Mouse (Mus musculus) midbrain, embryonic 16.5 days (tissue): ENCODE results near the gene Vwa5b1. TPM values are rescaled to one million over a fixed set of nuclear protein-coding genes. Genes with fewer than 3 reads are reported as not detected.

Experiments
- ATAC-seq: fragments of 200-750 bp; cut with Nextera tagmentation; 2 replicates; pipeline ENCODE4 v1.8.0; 2017; ENCODE audit warnings: moderate TSS enrichment
- H3K27ac ChIP-seq: fragments of 300-500 bp; sonication (generic); 2 replicates; pipeline ENCODE4 v1.5.1; 2014; ENCODE audit warnings: mild to moderate bottlenecking, low read length, mixed read lengths
- H3K27me3 ChIP-seq: fragments of 300-500 bp; sonication (generic); 2 replicates; pipeline ENCODE4 v1.6.1; 2014; ENCODE audit warnings: low read depth, low read length, mixed read lengths; ENCODE audit not compliant: control insufficient read depth, insufficient read depth
- H3K36me3 ChIP-seq: fragments of 300-500 bp; sonication (generic); 2 replicates; pipeline ENCODE4 v1.6.1; 2014; ENCODE audit warnings: mild to moderate bottlenecking, low read length, moderate library complexity, mixed read lengths; ENCODE audit not compliant: control insufficient read depth, insufficient read depth
- H3K4me1 ChIP-seq: fragments of 300-500 bp; sonication (generic); 2 replicates; pipeline ENCODE4 v1.6.1; 2014; ENCODE audit warnings: mild to moderate bottlenecking, low read length, mixed read lengths; ENCODE audit not compliant: control insufficient read depth, insufficient read depth
- H3K4me2 ChIP-seq: fragments of 300-500 bp; sonication (generic); 2 replicates; pipeline ENCODE4 v1.6.1; 2014; ENCODE audit warnings: mild to moderate bottlenecking, low read length, mixed read lengths
- H3K4me3 ChIP-seq: fragments of 300-500 bp; sonication (generic); 2 replicates; pipeline ENCODE4 v1.5.1; 2014; ENCODE audit warnings: low read depth, mild to moderate bottlenecking, low read length, moderate library complexity, mixed read lengths
- H3K9ac ChIP-seq: fragments of 300-500 bp; sonication (generic); 2 replicates; pipeline ENCODE4 v1.6.1; 2014; ENCODE audit warnings: low read depth, low read length, mixed read lengths
- H3K9me3 ChIP-seq: fragments of 300-500 bp; sonication (generic); replicated peaks from 2 replicates; pipeline ENCODE4 v1.6.1; 2014; ENCODE audit warnings: mild to moderate bottlenecking, low read length, mixed read lengths; ENCODE audit not compliant: control insufficient read depth, poor library complexity, severe bottlenecking
- WGBS: fragments of 180-500 bp; shearing (Covaris S2); extraction: QIAGEN DNeasy Blood & Tissue Kit; methylation state at CpG from one replicate; pipeline ENCODE4 v1.1.7; 2014; 5-methylcytosine and 5-hydroxymethylcytosine counted together
- polyA plus RNA-seq: library from polyadenylated mRNA; unstranded; fragments of >200 nt; fragmentation: Nextera tagmentation; extraction: Ambion mirVana; gene quantifications from 2 replicates; pipeline ENCODE4 v1.2.1, GENCODE M21; 2015

Gene Vwa5b1
- polyA plus RNA-seq, 1 experiment from 2014 or later: 2.8 TPM

- Histone ChIP-seq H3K27ac (no peak overlapping the region), H3K9ac (no peak overlapping the region), H3K27me3 (no peaks in the 10 kb centered on the region), H3K36me3 (no peaks in the 10 kb centered on the region), H3K4me1 (no peaks in the 10 kb centered on the region), H3K4me3 (no peak overlapping the region), H3K9me3 (no peaks in the 10 kb centered on the region), H3K4me2 (no peak overlapping the region)
- peak; percentile 89 for ATAC-seq
- WGBS: 6% methylated on average over 7 of the region's 8 CpGs
Observed at GRCm38 (mm10) chr4:138561986-138562385, 73.7 kb downstream of the Vwa5b1 start.

DNA sequence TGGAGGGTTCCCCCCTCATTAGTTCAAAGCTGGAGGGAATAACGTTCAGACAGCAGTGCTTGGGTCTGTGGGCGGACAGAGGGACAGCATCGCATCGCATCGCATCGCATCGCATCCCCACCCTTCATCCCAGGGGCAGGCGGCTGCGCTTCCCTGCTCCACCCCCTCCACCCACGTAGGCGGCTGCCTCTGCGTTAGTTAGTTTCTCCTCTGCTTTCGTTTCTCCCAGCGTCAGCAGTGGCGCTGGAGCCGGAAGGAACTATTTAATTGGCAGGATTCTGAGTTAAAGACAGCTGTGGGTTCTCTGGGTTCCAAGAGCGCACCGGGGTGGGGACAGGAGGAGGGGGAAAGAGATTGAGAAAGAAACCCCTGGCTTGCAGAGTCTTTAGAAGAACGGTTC is 80.2 kb downstream of the Vwa5b1 start:
- 1% methylated on average over 19 of the region's 19 CpGs for WGBS
- H3K4me3 ChIP-seq: peak overlapping the region; percentile 27
- H3K36me3 ChIP-seq: no peaks in the 10 kb centered on the region
- peak overlapping the region; percentile 47 for H3K9ac ChIP-seq
- ATAC-seq: 0 out of 2 replicates have a peak, but pooled peaks have one; percentile 46
- peak overlapping the region; percentile 61 for H3K4me2 ChIP-seq
- no peaks in the 10 kb centered on the region for H3K9me3 ChIP-seq
- H3K4me1 ChIP-seq: peaks cover 11% of the 10 kb centered on the region
- no peaks in the 10 kb centered on the region for H3K27me3 ChIP-seq
- peak overlapping the region; percentile 30; the same call in 1 of the 2 replicates for H3K27ac ChIP-seq

DNA sequence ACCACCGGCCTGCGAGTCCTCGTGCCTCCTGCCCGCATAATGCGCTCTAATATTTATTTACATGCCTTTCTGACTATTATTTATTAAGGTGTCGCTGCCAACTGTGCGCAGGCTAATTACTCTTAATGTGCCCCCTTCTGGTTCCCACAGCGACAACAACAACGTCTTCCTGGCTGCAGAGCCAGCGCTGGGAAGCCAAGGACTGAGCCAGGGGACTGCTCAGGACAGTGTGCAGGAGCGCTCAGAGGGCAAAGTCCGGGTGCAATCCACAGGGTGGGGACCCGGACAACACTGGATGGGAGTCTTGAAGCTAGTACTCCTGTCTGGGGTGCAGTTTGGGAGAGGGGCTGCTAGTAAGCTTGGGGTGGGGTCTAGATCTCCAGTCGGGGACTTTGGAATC is 80.8 kb downstream of the Vwa5b1 start:
- H3K36me3 ChIP-seq: no peaks in the 10 kb centered on the region
- H3K4me1 ChIP-seq: peaks cover 11% of the 10 kb centered on the region
- H3K27me3 ChIP-seq: no peaks in the 10 kb centered on the region
- no peaks in the 10 kb centered on the region for H3K9me3 ChIP-seq
- no peak overlapping the region; the same call in 1 of the 2 replicates for H3K9ac ChIP-seq
- H3K4me3 ChIP-seq: peak overlapping the region; percentile 27
- peak overlapping the region; percentile 61 for H3K4me2 ChIP-seq
- no peak overlapping the region for H3K27ac ChIP-seq
- ATAC-seq: peak; percentile 63
- WGBS: 4% methylated on average over 14 of the region's 14 CpGs

GRCm38 (mm10) chr4:138554302-138554701 is 81.4 kb downstream of the Vwa5b1 start:
- 7% methylated on average over 2 of the region's 3 CpGs for WGBS
- Histone ChIP-seq H3K27ac (no peak overlapping the region), H3K9me3 (no peaks in the 10 kb centered on the region), H3K4me1 (peaks cover 11% of the 10 kb centered on the region), H3K4me2 (no peak overlapping the region), H3K36me3 (no peaks in the 10 kb centered on the region), H3K9ac (no peak overlapping the region), H3K27me3 (no peaks in the 10 kb centered on the region), H3K4me3 (no peak overlapping the region)
- no peak for ATAC-seq

DNA sequence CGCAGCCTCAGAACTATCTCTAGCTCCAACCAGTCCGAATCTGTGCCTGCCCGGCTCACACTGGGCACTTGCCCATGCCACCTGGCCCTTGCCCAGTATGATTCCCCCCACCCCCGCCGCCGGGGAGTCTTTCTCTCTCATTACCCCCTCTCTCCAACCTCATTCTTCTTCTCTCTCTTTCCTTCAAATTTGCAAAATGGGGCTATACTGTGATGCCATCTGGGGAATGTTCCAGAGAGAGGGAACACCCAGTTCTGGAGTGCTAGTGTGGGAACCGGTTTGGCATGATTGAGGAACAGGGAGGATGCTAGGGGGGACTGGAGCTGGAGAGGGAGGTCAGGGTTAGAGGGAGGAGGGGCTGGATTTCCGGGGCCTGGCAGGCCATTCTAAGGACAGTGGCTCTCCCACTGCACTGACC is 82.2 kb downstream of the Vwa5b1 start:
- no peak overlapping the region for H3K9ac ChIP-seq
- peaks cover 14% of the 10 kb centered on the region for H3K4me1 ChIP-seq
- no peak overlapping the region for H3K4me2 ChIP-seq
- H3K4me3 ChIP-seq: no peak overlapping the region
- H3K36me3 ChIP-seq: no peaks in the 10 kb centered on the region
- ATAC-seq: no peak
- H3K9me3 ChIP-seq: no peaks in the 10 kb centered on the region
- no peak overlapping the region for H3K27ac ChIP-seq
- 65% methylated on average over 8 of the region's 8 CpGs for WGBS
- H3K27me3 ChIP-seq: no peaks in the 10 kb centered on the region

GRCm38 (mm10) chr4:138553116-138553515 is 82.6 kb downstream of the Vwa5b1 start:
- Histone ChIP-seq H3K4me3 (no peak overlapping the region), H3K4me2 (no peak overlapping the region), H3K27me3 (no peaks in the 10 kb centered on the region), H3K36me3 (no peaks in the 10 kb centered on the region), H3K9me3 (no peaks in the 10 kb centered on the region), H3K9ac (no peak overlapping the region), H3K4me1 (peaks cover 18% of the 10 kb centered on the region), H3K27ac (no peak overlapping the region)
- 47% methylated on average over 1 of the region's 1 CpGs for WGBS
- no peak for ATAC-seq

DNA sequence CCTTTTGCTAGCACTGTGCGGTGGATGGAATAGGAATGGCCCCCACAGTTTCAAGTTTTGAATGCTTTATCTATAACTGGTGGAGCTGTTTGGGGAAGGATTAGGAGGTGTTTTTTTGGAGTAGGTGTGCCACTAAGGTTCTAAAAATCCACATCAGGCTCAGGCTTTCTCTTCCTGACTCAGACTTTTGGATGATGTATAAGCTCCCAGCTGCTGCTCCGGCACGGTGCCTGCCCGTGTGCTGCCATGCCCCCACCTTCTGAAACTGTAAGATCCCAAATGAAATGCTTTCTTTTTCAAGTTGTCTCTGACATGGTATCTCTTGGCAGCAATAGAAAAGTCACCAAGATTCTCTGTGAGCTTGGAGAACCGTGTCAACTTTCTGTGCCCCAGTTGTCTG is 84.1 kb downstream of the Vwa5b1 start:
- WGBS: 87% methylated on average over 5 of the region's 5 CpGs

GRCm38 (mm10) chr4:138550557-138550956 is 85.1 kb downstream of the Vwa5b1 start:
- no peak overlapping the region for H3K4me3 ChIP-seq
- H3K9me3 ChIP-seq: no peaks in the 10 kb centered on the region
- H3K36me3 ChIP-seq: no peaks in the 10 kb centered on the region
- ATAC-seq: no peak
- peaks cover 24% of the 10 kb centered on the region for H3K4me1 ChIP-seq
- H3K27me3 ChIP-seq: no peaks in the 10 kb centered on the region
- no peak overlapping the region for H3K27ac ChIP-seq
- 66% methylated on average over 5 of the region's 5 CpGs for WGBS
- no peak overlapping the region for H3K9ac ChIP-seq
- H3K4me2 ChIP-seq: no peak overlapping the region

More for the DNA sequence above, 84.1 kb downstream of the Vwa5b1 start:
- H3K4me1 ChIP-seq: peaks cover 27% of the 10 kb centered on the region
- H3K9me3 ChIP-seq: no peaks in the 10 kb centered on the region
- no peak overlapping the region for H3K4me3 ChIP-seq
- H3K27ac ChIP-seq: no peak overlapping the region
- H3K4me2 ChIP-seq: no peak overlapping the region
- no peaks in the 10 kb centered on the region for H3K36me3 ChIP-seq
- H3K9ac ChIP-seq: no peak overlapping the region
- no peak for ATAC-seq
- H3K27me3 ChIP-seq: no peaks in the 10 kb centered on the region

GRCm38 (mm10) chr4:138548960-138549359 is 86.7 kb downstream of the Vwa5b1 start:
- Histone ChIP-seq H3K27ac (no peak overlapping the region), H3K9ac (no peak overlapping the region), H3K4me3 (no peak overlapping the region), H3K9me3 (no peaks in the 10 kb centered on the region), H3K27me3 (no peaks in the 10 kb centered on the region), H3K4me1 (peaks cover 15% of the 10 kb centered on the region), H3K36me3 (no peaks in the 10 kb centered on the region), H3K4me2 (no peak overlapping the region)
- no peak for ATAC-seq
- WGBS: 53% methylated on average over 4 of the region's 4 CpGs
